Mouse (Mus musculus): ENCODE data around the gene Celsr2. TPM values are rescaled to one million over a fixed set of nuclear protein-coding genes. Genes with fewer than 3 reads are reported as not detected.

Gene Celsr2
- polyA plus RNA-seq, 1 experiment from 2014 or later, result 2.7 TPM

GRCm38 (mm10) chr3:108372274-108372673, 43.1 kb downstream of the Celsr2 start:
- Histone ChIP-seq H3K27me3 (ENCODE audit: control insufficient read depth, insufficient read depth, low read length) (no peaks in the 10 kb centered on the region), H3K4me2 (ENCODE audit: low read depth, low read length) (0 out of 2 replicates have a peak overlapping the region, but pooled peaks have one; percentile 2), H3K9me3 (replicated peaks; ENCODE audit: control insufficient read depth, low read length) (no peaks in the 10 kb centered on the region), H3K36me3 (ENCODE audit: control insufficient read depth, insufficient read depth) (no peaks in the 10 kb centered on the region), H3K4me3 (ENCODE audit: low read length) (no peak overlapping the region), H3K9ac (ENCODE audit: low read length) (no peak overlapping the region), H3K27ac (ENCODE audit: low read length) (no peak overlapping the region), H3K4me1 (ENCODE audit: control insufficient read depth, insufficient read depth, low read length) (peaks cover 14% of the 10 kb centered on the region)
- ATAC-seq (replicated peaks; ENCODE audit: extremely low read depth, insufficient read depth, low FRiP score), result no peak
- WGBS, result 18% methylated on average over 3 of the region's 3 CpGs

DNA sequence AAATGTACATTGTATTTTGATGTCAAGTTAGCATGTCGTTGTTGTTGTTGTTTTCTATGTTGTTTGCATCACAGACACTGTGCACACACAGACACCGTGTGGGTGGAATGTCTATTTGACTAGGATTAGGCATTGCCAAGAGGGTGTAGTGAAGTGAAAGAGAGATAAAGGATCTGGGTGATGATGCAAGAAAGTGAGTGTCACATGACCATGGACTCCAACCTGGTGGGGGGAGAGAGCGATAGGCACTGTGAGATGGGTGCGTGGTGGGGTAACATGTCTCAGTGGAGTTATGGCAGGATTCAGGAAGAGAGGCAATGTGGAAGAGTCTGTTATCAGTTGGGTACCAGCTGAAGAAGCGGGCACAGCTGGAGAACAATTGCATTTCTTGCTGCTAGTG, 46.6 kb downstream of the Celsr2 start:
- Histone ChIP-seq H3K9ac (ENCODE audit: low read length) (no peak overlapping the region), H3K4me2 (ENCODE audit: low read depth, low read length) (no peak overlapping the region), H3K4me3 (ENCODE audit: low read length) (no peak overlapping the region), H3K27ac (ENCODE audit: low read length) (no peak overlapping the region), H3K9me3 (replicated peaks; ENCODE audit: control insufficient read depth, low read length) (no peaks in the 10 kb centered on the region), H3K36me3 (ENCODE audit: control insufficient read depth, insufficient read depth) (no peaks in the 10 kb centered on the region), H3K4me1 (ENCODE audit: control insufficient read depth, insufficient read depth, low read length) (peaks cover 26% of the 10 kb centered on the region), H3K27me3 (ENCODE audit: control insufficient read depth, insufficient read depth, low read length) (no peaks in the 10 kb centered on the region)
- WGBS, result 79% methylated on average over 5 of the region's 5 CpGs
- no peak for ATAC-seq (replicated peaks; ENCODE audit: extremely low read depth, insufficient read depth, low FRiP score)

DNA sequence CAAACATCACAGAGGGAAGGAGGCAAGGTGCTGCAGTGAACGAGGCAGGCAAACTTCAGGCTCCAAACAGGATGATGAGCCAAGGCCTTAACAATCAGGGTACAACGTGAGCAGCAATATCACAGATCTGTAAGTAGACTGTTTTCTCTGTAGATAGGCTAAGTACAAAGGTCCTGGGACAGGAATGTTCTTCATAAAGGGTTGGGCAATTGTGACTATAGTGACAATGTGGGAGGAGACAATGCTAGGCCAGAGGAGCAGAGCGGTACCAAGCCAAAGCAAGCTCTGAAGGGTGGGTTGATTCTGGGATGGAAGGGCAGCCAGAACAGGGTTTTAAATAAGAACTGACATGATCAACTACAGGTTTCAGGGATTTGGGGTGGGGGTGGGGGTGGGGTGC, 47.5 kb downstream of the Celsr2 start:
- no peaks in the 10 kb centered on the region for H3K27me3 ChIP-seq (ENCODE audit: control insufficient read depth, insufficient read depth, low read length)
- no peak overlapping the region for H3K9ac ChIP-seq (ENCODE audit: low read length)
- no peak for ATAC-seq (replicated peaks; ENCODE audit: extremely low read depth, insufficient read depth, low FRiP score)
- no peaks in the 10 kb centered on the region for H3K36me3 ChIP-seq (ENCODE audit: control insufficient read depth, insufficient read depth)
- H3K9me3 ChIP-seq (replicated peaks; ENCODE audit: control insufficient read depth, low read length), result no peaks in the 10 kb centered on the region
- no peak overlapping the region for H3K4me3 ChIP-seq (ENCODE audit: low read length)
- H3K27ac ChIP-seq (ENCODE audit: low read length), result no peak overlapping the region
- peaks cover 27% of the 10 kb centered on the region for H3K4me1 ChIP-seq (ENCODE audit: control insufficient read depth, insufficient read depth, low read length)
- H3K4me2 ChIP-seq (ENCODE audit: low read depth, low read length), result no peak overlapping the region
- 67% methylated on average over 3 of the region's 3 CpGs for WGBS

DNA sequence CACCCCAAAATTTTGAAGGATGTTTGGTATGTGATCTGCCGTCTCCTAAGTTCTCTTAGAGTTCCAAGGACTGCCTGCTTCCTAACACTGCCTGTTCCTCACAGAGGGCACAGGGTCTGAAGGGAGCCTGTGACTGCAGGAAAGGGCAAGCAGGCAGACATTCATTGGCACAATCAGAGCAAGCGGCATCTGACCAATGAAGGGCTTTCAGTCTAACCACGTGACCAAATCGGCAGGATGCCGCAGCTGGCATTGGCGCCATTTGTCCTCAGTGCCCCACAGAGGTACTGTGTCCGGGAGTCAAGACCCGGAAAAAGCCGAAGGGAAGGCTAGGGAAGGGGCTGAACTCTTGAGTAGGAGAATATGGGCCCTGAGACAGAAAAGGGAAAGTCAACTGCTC, 48.2 kb downstream of the Celsr2 start:
- Histone ChIP-seq H3K27ac (ENCODE audit: low read length) (no peak overlapping the region), H3K4me1 (ENCODE audit: control insufficient read depth, insufficient read depth, low read length) (peaks cover 21% of the 10 kb centered on the region), H3K27me3 (ENCODE audit: control insufficient read depth, insufficient read depth, low read length) (no peaks in the 10 kb centered on the region), H3K4me2 (ENCODE audit: low read depth, low read length) (peak overlapping the region; percentile 23), H3K4me3 (ENCODE audit: low read length) (no peak overlapping the region), H3K9me3 (replicated peaks; ENCODE audit: control insufficient read depth, low read length) (no peaks in the 10 kb centered on the region), H3K36me3 (ENCODE audit: control insufficient read depth, insufficient read depth) (no peaks in the 10 kb centered on the region), H3K9ac (ENCODE audit: low read length) (no peak overlapping the region)
- no peak for ATAC-seq (replicated peaks; ENCODE audit: extremely low read depth, insufficient read depth, low FRiP score)
- 62% methylated on average over 9 of the region's 9 CpGs for WGBS

- peak within 1 kb of the TSS; percentile 52 for H3K27ac ChIP-seq (ENCODE audit: low read length)
- peak within 1 kb of the TSS; percentile 26; the same call in 1 of the 2 replicates for H3K4me3 ChIP-seq (ENCODE audit: low read length)
- H3K9me3 ChIP-seq (replicated peaks; ENCODE audit: control insufficient read depth, low read length), result no peaks in the 10 kb centered on the region
- WGBS, result 40% methylated on average over 9 of the region's 9 CpGs
- H3K36me3 ChIP-seq (ENCODE audit: control insufficient read depth, insufficient read depth), result no peaks in the 10 kb centered on the region
- H3K4me1 ChIP-seq (ENCODE audit: control insufficient read depth, insufficient read depth, low read length), result peaks cover 24% of the 10 kb centered on the region
- H3K9ac ChIP-seq (ENCODE audit: low read length), result peak within 1 kb of the TSS; percentile 50
- no peaks in the 10 kb centered on the region for H3K27me3 ChIP-seq (ENCODE audit: control insufficient read depth, insufficient read depth, low read length)
- H3K4me2 ChIP-seq (ENCODE audit: low read depth, low read length), result peak within 1 kb of the TSS; percentile 0; the same call in 1 of the 2 replicates
- peak; percentile 71 for ATAC-seq (replicated peaks; ENCODE audit: extremely low read depth, insufficient read depth, low FRiP score)
Measured at GRCm38 (mm10) chr3:108364270-108364995, 50.9 kb downstream of the Celsr2 start, which contains the start of gene Mybphl. Mybphl (plus strand) TSS chr3:108364911.

DNA sequence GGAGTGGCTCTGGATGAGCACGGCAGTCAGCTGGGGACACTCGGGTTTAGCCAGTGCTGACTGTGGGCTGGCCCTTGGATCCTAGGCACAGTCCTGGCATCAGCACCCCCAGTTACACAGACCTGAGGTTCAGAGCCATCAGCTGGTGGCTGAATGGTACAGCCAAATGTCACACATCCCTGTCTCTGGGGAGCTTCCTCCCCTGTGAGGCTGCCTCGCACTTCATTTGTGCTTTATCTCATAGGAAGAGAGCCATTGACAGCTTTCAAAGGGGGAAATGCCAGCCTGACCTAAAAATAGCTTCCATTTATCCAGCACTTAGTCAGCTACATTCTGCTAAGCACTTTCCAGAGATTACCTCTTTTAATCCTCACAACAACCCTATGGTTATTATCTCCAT, 51.7 kb downstream of the Celsr2 start:
- no peaks in the 10 kb centered on the region for H3K36me3 ChIP-seq (ENCODE audit: control insufficient read depth, insufficient read depth)
- peak overlapping the region; percentile 52 for H3K27ac ChIP-seq (ENCODE audit: low read length)
- WGBS, result 19% methylated on average over 3 of the region's 3 CpGs
- H3K9ac ChIP-seq (ENCODE audit: low read length), result no peak overlapping the region
- no peak overlapping the region for H3K4me3 ChIP-seq (ENCODE audit: low read length)
- H3K27me3 ChIP-seq (ENCODE audit: control insufficient read depth, insufficient read depth, low read length), result no peaks in the 10 kb centered on the region
- H3K4me1 ChIP-seq (ENCODE audit: control insufficient read depth, insufficient read depth, low read length), result peaks cover 24% of the 10 kb centered on the region
- H3K4me2 ChIP-seq (ENCODE audit: low read depth, low read length), result no peak overlapping the region
- ATAC-seq (replicated peaks; ENCODE audit: extremely low read depth, insufficient read depth, low FRiP score), result peak; percentile 43
- H3K9me3 ChIP-seq (replicated peaks; ENCODE audit: control insufficient read depth, low read length), result no peaks in the 10 kb centered on the region

GRCm38 (mm10) chr3:108360894-108361293, 54.5 kb downstream of the Celsr2 start:
- H3K27ac ChIP-seq (ENCODE audit: low read length), result no peak overlapping the region
- WGBS, result 19% methylated on average over 7 of the region's 7 CpGs
- H3K36me3 ChIP-seq (ENCODE audit: control insufficient read depth, insufficient read depth), result peaks cover 10% of the 10 kb centered on the region
- H3K4me3 ChIP-seq (ENCODE audit: low read length), result no peak overlapping the region
- peak overlapping the region; percentile 39; the same call in 1 of the 2 replicates for H3K9ac ChIP-seq (ENCODE audit: low read length)
- H3K27me3 ChIP-seq (ENCODE audit: control insufficient read depth, insufficient read depth, low read length), result no peaks in the 10 kb centered on the region
- H3K4me2 ChIP-seq (ENCODE audit: low read depth, low read length), result no peak overlapping the region
- H3K4me1 ChIP-seq (ENCODE audit: control insufficient read depth, insufficient read depth, low read length), result peaks cover 24% of the 10 kb centered on the region
- H3K9me3 ChIP-seq (replicated peaks; ENCODE audit: control insufficient read depth, low read length), result no peaks in the 10 kb centered on the region
- no peak for ATAC-seq (replicated peaks; ENCODE audit: extremely low read depth, insufficient read depth, low FRiP score)

DNA sequence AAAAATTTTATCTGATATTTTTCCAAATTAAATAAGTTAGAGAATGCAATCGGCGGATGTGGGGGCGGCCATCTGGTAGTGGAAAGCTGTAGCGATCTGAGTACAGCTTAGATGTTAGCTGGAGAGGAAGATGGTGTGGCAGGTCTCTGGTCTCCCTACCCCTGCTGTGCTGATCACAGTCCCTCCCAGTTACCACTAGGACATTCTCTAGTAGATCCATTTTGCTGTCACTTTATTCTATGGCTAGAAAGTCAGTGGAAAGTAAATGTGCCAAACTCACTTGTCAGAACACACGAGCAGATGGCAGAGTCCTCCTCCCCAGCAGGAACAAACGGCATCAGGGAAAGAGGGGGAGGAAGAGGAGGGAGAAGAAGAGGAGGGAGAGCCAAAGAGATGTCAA, 56.9 kb downstream of the Celsr2 start:
- Histone ChIP-seq H3K4me2 (ENCODE audit: low read depth, low read length) (no peak overlapping the region), H3K4me1 (ENCODE audit: control insufficient read depth, insufficient read depth, low read length) (peaks cover 10% of the 10 kb centered on the region), H3K9me3 (replicated peaks; ENCODE audit: control insufficient read depth, low read length) (no peaks in the 10 kb centered on the region), H3K9ac (ENCODE audit: low read length) (no peak overlapping the region), H3K4me3 (ENCODE audit: low read length) (no peak overlapping the region), H3K27ac (ENCODE audit: low read length) (no peak overlapping the region), H3K27me3 (ENCODE audit: control insufficient read depth, insufficient read depth, low read length) (no peaks in the 10 kb centered on the region), H3K36me3 (ENCODE audit: control insufficient read depth, insufficient read depth) (peaks cover 24% of the 10 kb centered on the region)
- no peak for ATAC-seq (replicated peaks; ENCODE audit: extremely low read depth, insufficient read depth, low FRiP score)
- 76% methylated on average over 6 of the region's 6 CpGs for WGBS

DNA sequence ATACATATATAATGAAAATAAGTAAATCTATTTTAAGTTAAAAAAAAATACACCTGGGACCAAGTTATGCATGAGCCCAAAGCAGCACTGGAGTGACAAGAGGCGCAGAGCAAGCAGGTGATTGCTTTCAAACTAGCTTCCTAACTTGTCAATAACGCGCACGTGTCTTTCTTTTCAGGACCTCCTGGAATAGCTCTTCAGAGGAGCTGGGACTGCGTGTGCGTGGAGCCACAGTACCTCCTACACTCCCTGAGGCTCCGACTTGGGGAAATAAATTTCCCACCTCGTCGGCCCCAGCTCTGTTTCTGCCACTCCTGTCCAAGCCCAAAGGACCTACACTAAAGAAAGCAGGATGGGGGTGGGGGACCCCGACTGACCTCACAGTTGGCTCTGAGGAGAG, 58.3 kb downstream of the Celsr2 start:
- Histone ChIP-seq H3K9ac (ENCODE audit: low read length) (no peak overlapping the region), H3K4me1 (ENCODE audit: control insufficient read depth, insufficient read depth, low read length) (peaks cover 7% of the 10 kb centered on the region), H3K27me3 (ENCODE audit: control insufficient read depth, insufficient read depth, low read length) (no peaks in the 10 kb centered on the region), H3K36me3 (ENCODE audit: control insufficient read depth, insufficient read depth) (peaks cover 27% of the 10 kb centered on the region), H3K9me3 (replicated peaks; ENCODE audit: control insufficient read depth, low read length) (no peaks in the 10 kb centered on the region), H3K27ac (ENCODE audit: low read length) (no peak overlapping the region), H3K4me2 (ENCODE audit: low read depth, low read length) (no peak overlapping the region), H3K4me3 (ENCODE audit: low read length) (no peak overlapping the region)
- ATAC-seq (replicated peaks; ENCODE audit: extremely low read depth, insufficient read depth, low FRiP score), result no peak
- 90% methylated on average over 10 of the region's 10 CpGs for WGBS
